Mouse (Mus musculus): ENCODE data around the gene Kif6. TPM values are rescaled to one million over a fixed set of nuclear protein-coding genes. Genes with fewer than 3 reads are reported as not detected.

Gene Kif6
- polyA plus RNA-seq, 1 experiment from 2014 or later = 3.3 TPM

- Histone ChIP-seq H3K27ac (ENCODE audit: low read length) (no peak overlapping the region), H3K27me3 (replicated peaks; ENCODE audit: control insufficient read depth, insufficient read depth, low read length) (no peaks in the 10 kb centered on the region), H3K9me3 (ENCODE audit: control insufficient read depth, low read length) (no peaks in the 10 kb centered on the region), H3K4me3 (replicated peaks; ENCODE audit: low read length) (no peak overlapping the region), H3K9ac (replicated peaks; ENCODE audit: low read depth, low read length) (no peak overlapping the region), H3K4me1 (replicated peaks; ENCODE audit: control insufficient read depth, insufficient read depth, low read length) (no peaks in the 10 kb centered on the region), H3K36me3 (ENCODE audit: control insufficient read depth, insufficient read depth) (no peaks in the 10 kb centered on the region), H3K4me2 (ENCODE audit: low read length) (peak overlapping the region; percentile 1; the same call in 1 of the 2 replicates)
- 32% methylated on average over 11 of the region's 11 CpGs for WGBS
- no peak for ATAC-seq
Observed at GRCm38 (mm10) chr17:49761260-49761659, 146.3 kb downstream of the Kif6 start.

GRCm38 (mm10) chr17:49761838-49762237 is 146.9 kb downstream of the Kif6 start:
- Histone ChIP-seq H3K4me1 (replicated peaks; ENCODE audit: control insufficient read depth, insufficient read depth, low read length) (no peaks in the 10 kb centered on the region), H3K36me3 (ENCODE audit: control insufficient read depth, insufficient read depth) (no peaks in the 10 kb centered on the region), H3K9me3 (ENCODE audit: control insufficient read depth, low read length) (no peaks in the 10 kb centered on the region), H3K27me3 (replicated peaks; ENCODE audit: control insufficient read depth, insufficient read depth, low read length) (no peaks in the 10 kb centered on the region), H3K9ac (replicated peaks; ENCODE audit: low read depth, low read length) (no peak overlapping the region), H3K4me2 (ENCODE audit: low read length) (peak overlapping the region; percentile 1; the same call in 1 of the 2 replicates), H3K27ac (ENCODE audit: low read length) (no peak overlapping the region), H3K4me3 (replicated peaks; ENCODE audit: low read length) (no peak overlapping the region)
- WGBS = 69% methylated on average over 8 of the region's 8 CpGs
- ATAC-seq = no peak

- Histone ChIP-seq H3K36me3 (ENCODE audit: control insufficient read depth, insufficient read depth) (no peaks in the 10 kb centered on the region), H3K4me3 (replicated peaks; ENCODE audit: low read length) (no peak overlapping the region), H3K27me3 (replicated peaks; ENCODE audit: control insufficient read depth, insufficient read depth, low read length) (no peaks in the 10 kb centered on the region), H3K9ac (replicated peaks; ENCODE audit: low read depth, low read length) (no peak overlapping the region), H3K9me3 (ENCODE audit: control insufficient read depth, low read length) (no peaks in the 10 kb centered on the region), H3K4me1 (replicated peaks; ENCODE audit: control insufficient read depth, insufficient read depth, low read length) (peaks cover 11% of the 10 kb centered on the region), H3K27ac (ENCODE audit: low read length) (no peak overlapping the region), H3K4me2 (ENCODE audit: low read length) (no peak overlapping the region)
- no peak for ATAC-seq
- 75% methylated on average over 6 of the region's 6 CpGs for whole genome bisulfite sequencing
Observed at GRCm38 (mm10) chr17:49764963-49765362, 150.0 kb downstream of the Kif6 start.

- no peak overlapping the region for H3K9ac ChIP-seq (replicated peaks; ENCODE audit: low read depth, low read length)
- no peaks in the 10 kb centered on the region for H3K9me3 ChIP-seq (ENCODE audit: control insufficient read depth, low read length)
- peaks cover 15% of the 10 kb centered on the region for H3K4me1 ChIP-seq (replicated peaks; ENCODE audit: control insufficient read depth, insufficient read depth, low read length)
- H3K36me3 ChIP-seq (ENCODE audit: control insufficient read depth, insufficient read depth) = no peaks in the 10 kb centered on the region
- ATAC-seq = peak; percentile 54; the same call in 1 of the 2 replicates
- no peaks in the 10 kb centered on the region for H3K27me3 ChIP-seq (replicated peaks; ENCODE audit: control insufficient read depth, insufficient read depth, low read length)
- H3K4me2 ChIP-seq (ENCODE audit: low read length) = peak overlapping the region; percentile 34
- no peak overlapping the region for H3K4me3 ChIP-seq (replicated peaks; ENCODE audit: low read length)
- H3K27ac ChIP-seq (ENCODE audit: low read length) = no peak overlapping the region
- WGBS = 5% methylated on average over 10 of the region's 10 CpGs
Observed at GRCm38 (mm10) chr17:49767717-49768370, 152.9 kb downstream of the Kif6 start.

- peaks cover 15% of the 10 kb centered on the region for H3K4me1 ChIP-seq (replicated peaks; ENCODE audit: control insufficient read depth, insufficient read depth, low read length)
- H3K4me3 ChIP-seq (replicated peaks; ENCODE audit: low read length) = no peak overlapping the region
- H3K36me3 ChIP-seq (ENCODE audit: control insufficient read depth, insufficient read depth) = no peaks in the 10 kb centered on the region
- H3K9me3 ChIP-seq (ENCODE audit: control insufficient read depth, low read length) = no peaks in the 10 kb centered on the region
- no peak overlapping the region for H3K9ac ChIP-seq (replicated peaks; ENCODE audit: low read depth, low read length)
- 56% methylated on average over 10 of the region's 10 CpGs for WGBS
- H3K27ac ChIP-seq (ENCODE audit: low read length) = no peak overlapping the region
- ATAC-seq = no peak
- H3K27me3 ChIP-seq (replicated peaks; ENCODE audit: control insufficient read depth, insufficient read depth, low read length) = no peaks in the 10 kb centered on the region
- H3K4me2 ChIP-seq (ENCODE audit: low read length) = no peak overlapping the region
Observed at GRCm38 (mm10) chr17:49771703-49772315, 156.9 kb downstream of the Kif6 start.

GRCm38 (mm10) chr17:49777115-49777839 is 162.3 kb downstream of the Kif6 start:
- ATAC-seq = no peak
- no peaks in the 10 kb centered on the region for H3K36me3 ChIP-seq (ENCODE audit: control insufficient read depth, insufficient read depth)
- no peak overlapping the region for H3K4me2 ChIP-seq (ENCODE audit: low read length)
- H3K27ac ChIP-seq (ENCODE audit: low read length) = no peak overlapping the region
- no peaks in the 10 kb centered on the region for H3K9me3 ChIP-seq (ENCODE audit: control insufficient read depth, low read length)
- H3K27me3 ChIP-seq (replicated peaks; ENCODE audit: control insufficient read depth, insufficient read depth, low read length) = no peaks in the 10 kb centered on the region
- 85% methylated on average over 13 of the region's 13 CpGs for WGBS
- no peak overlapping the region for H3K4me3 ChIP-seq (replicated peaks; ENCODE audit: low read length)
- no peak overlapping the region for H3K9ac ChIP-seq (replicated peaks; ENCODE audit: low read depth, low read length)
- no peaks in the 10 kb centered on the region for H3K4me1 ChIP-seq (replicated peaks; ENCODE audit: control insufficient read depth, insufficient read depth, low read length)

GRCm38 (mm10) chr17:49779066-49779465 is 164.1 kb downstream of the Kif6 start:
- Histone ChIP-seq H3K4me1 (replicated peaks; ENCODE audit: control insufficient read depth, insufficient read depth, low read length) (no peaks in the 10 kb centered on the region), H3K27me3 (replicated peaks; ENCODE audit: control insufficient read depth, insufficient read depth, low read length) (no peaks in the 10 kb centered on the region), H3K27ac (ENCODE audit: low read length) (no peak overlapping the region), H3K9ac (replicated peaks; ENCODE audit: low read depth, low read length) (no peak overlapping the region), H3K4me2 (ENCODE audit: low read length) (no peak overlapping the region), H3K9me3 (ENCODE audit: control insufficient read depth, low read length) (no peaks in the 10 kb centered on the region), H3K4me3 (replicated peaks; ENCODE audit: low read length) (no peak overlapping the region), H3K36me3 (ENCODE audit: control insufficient read depth, insufficient read depth) (no peaks in the 10 kb centered on the region)
- 89% methylated on average over 4 of the region's 4 CpGs for WGBS
- ATAC-seq = no peak

GRCm38 (mm10) chr17:49779576-49779975 is 164.6 kb downstream of the Kif6 start:
- ATAC-seq = no peak; the same call in 1 of the 2 replicates
- no peak overlapping the region for H3K4me2 ChIP-seq (ENCODE audit: low read length)
- no peaks in the 10 kb centered on the region for H3K36me3 ChIP-seq (ENCODE audit: control insufficient read depth, insufficient read depth)
- H3K9me3 ChIP-seq (ENCODE audit: control insufficient read depth, low read length) = no peaks in the 10 kb centered on the region
- H3K9ac ChIP-seq (replicated peaks; ENCODE audit: low read depth, low read length) = no peak overlapping the region
- no peak overlapping the region for H3K27ac ChIP-seq (ENCODE audit: low read length)
- H3K4me1 ChIP-seq (replicated peaks; ENCODE audit: control insufficient read depth, insufficient read depth, low read length) = no peaks in the 10 kb centered on the region
- no peaks in the 10 kb centered on the region for H3K27me3 ChIP-seq (replicated peaks; ENCODE audit: control insufficient read depth, insufficient read depth, low read length)
- 55% methylated on average over 3 of the region's 3 CpGs for WGBS
- no peak overlapping the region for H3K4me3 ChIP-seq (replicated peaks; ENCODE audit: low read length)

GRCm38 (mm10) chr17:49785851-49786250 is 170.9 kb downstream of the Kif6 start:
- WGBS = 87% methylated on average over 5 of the region's 5 CpGs
- no peak overlapping the region for H3K9ac ChIP-seq (replicated peaks; ENCODE audit: low read depth, low read length)
- H3K36me3 ChIP-seq (ENCODE audit: control insufficient read depth, insufficient read depth) = no peaks in the 10 kb centered on the region
- no peak for ATAC-seq
- no peak overlapping the region for H3K27ac ChIP-seq (ENCODE audit: low read length)
- no peaks in the 10 kb centered on the region for H3K27me3 ChIP-seq (replicated peaks; ENCODE audit: control insufficient read depth, insufficient read depth, low read length)
- no peaks in the 10 kb centered on the region for H3K4me1 ChIP-seq (replicated peaks; ENCODE audit: control insufficient read depth, insufficient read depth, low read length)
- no peaks in the 10 kb centered on the region for H3K9me3 ChIP-seq (ENCODE audit: control insufficient read depth, low read length)
- H3K4me3 ChIP-seq (replicated peaks; ENCODE audit: low read length) = no peak overlapping the region
- H3K4me2 ChIP-seq (ENCODE audit: low read length) = no peak overlapping the region
